Mouse (Mus musculus): ENCODE data around the gene 6430548M08Rik. TPM values are rescaled to one million over a fixed set of nuclear protein-coding genes. Genes with fewer than 3 reads are reported as not detected.
A peak's percentile ranks its signal among the peaks of the same experiment; 100 is the strongest.

Gene 6430548M08Rik
- polyA plus RNA-seq, 1 experiment from 2014 or later, result 17.2 TPM

GRCm38 (mm10) chr8:120111382-120111781 is 2.6 kb upstream of the 6430548M08Rik start:
- no peak for ATAC-seq (ENCODE audit: low FRiP score)
- H3K4me2 ChIP-seq (replicated peaks), result no peak overlapping the region
- H3K36me3 ChIP-seq, result no peaks in the 10 kb centered on the region
- H3K27me3 ChIP-seq, result peaks cover 21% of the 10 kb centered on the region
- H3K4me1 ChIP-seq, result peaks cover 19% of the 10 kb centered on the region
- no peak overlapping the region for H3K4me3 ChIP-seq
- no peak overlapping the region for H3K9ac ChIP-seq
- no peak overlapping the region for H3K27ac ChIP-seq
- no peaks in the 10 kb centered on the region for H3K9me3 ChIP-seq (replicated peaks)
- 72% methylated on average over 4 of the region's 4 CpGs for WGBS

- H3K27me3 ChIP-seq, result peaks cover 30% of the 10 kb centered on the region
- no peak overlapping the region for H3K4me2 ChIP-seq (replicated peaks)
- WGBS, result 81% methylated on average over 5 of the region's 5 CpGs
- no peak for ATAC-seq (ENCODE audit: low FRiP score)
- no peak overlapping the region for H3K27ac ChIP-seq
- peaks cover 19% of the 10 kb centered on the region for H3K4me1 ChIP-seq
- H3K4me3 ChIP-seq, result no peak overlapping the region
- no peak overlapping the region for H3K9ac ChIP-seq
- H3K9me3 ChIP-seq (replicated peaks), result no peaks in the 10 kb centered on the region
- no peaks in the 10 kb centered on the region for H3K36me3 ChIP-seq
Observed at GRCm38 (mm10) chr8:120112535-120112934, 1.4 kb upstream of the 6430548M08Rik start.

GRCm38 (mm10) chr8:120113306-120113705 is 646 bp upstream of the 6430548M08Rik start:
- peak; percentile 29 for ATAC-seq (ENCODE audit: low FRiP score)
- peak overlapping the region; percentile 85 for H3K27ac ChIP-seq

GRCm38 (mm10) chr8:120114315-120114841 is 426 bp downstream of the 6430548M08Rik start:
- Histone ChIP-seq H3K9me3 (replicated peaks) (no peaks in the 10 kb centered on the region), H3K4me2 (replicated peaks) (peak overlapping the region; percentile 71), H3K9ac (peak overlapping the region; percentile 71), H3K27me3 (peaks cover 30% of the 10 kb centered on the region), H3K27ac (peak overlapping the region; percentile 66), H3K36me3 (no peaks in the 10 kb centered on the region), H3K4me3 (peak overlapping the region; percentile 55), H3K4me1 (peaks cover 19% of the 10 kb centered on the region)
- ATAC-seq (ENCODE audit: low FRiP score), result peak; percentile 61
- 1% methylated on average over 46 of the region's 46 CpGs for WGBS

More at GRCm38 (mm10) chr8:120113306-120113705, 646 bp upstream of the 6430548M08Rik start:
- peak overlapping the region; percentile 61 for H3K9ac ChIP-seq
- H3K36me3 ChIP-seq, result no peaks in the 10 kb centered on the region
- H3K4me3 ChIP-seq, result peak overlapping the region; percentile 55
- 4% methylated on average over 10 of the region's 10 CpGs for WGBS
- peaks cover 19% of the 10 kb centered on the region for H3K4me1 ChIP-seq
- H3K27me3 ChIP-seq, result peaks cover 30% of the 10 kb centered on the region
- peak overlapping the region; percentile 69 for H3K4me2 ChIP-seq (replicated peaks)
- no peaks in the 10 kb centered on the region for H3K9me3 ChIP-seq (replicated peaks)

- Histone ChIP-seq H3K4me2 (replicated peaks) (no peak overlapping the region), H3K4me3 (no peak overlapping the region), H3K4me1 (peaks cover 19% of the 10 kb centered on the region), H3K9me3 (replicated peaks) (no peaks in the 10 kb centered on the region), H3K36me3 (no peaks in the 10 kb centered on the region), H3K27me3 (peaks cover 30% of the 10 kb centered on the region), H3K27ac (no peak overlapping the region), H3K9ac (no peak overlapping the region)
- 76% methylated on average over 7 of the region's 7 CpGs for WGBS
- ATAC-seq (ENCODE audit: low FRiP score), result no peak
Observed at GRCm38 (mm10) chr8:120116600-120116999, 2.6 kb downstream of the 6430548M08Rik start.

- Histone ChIP-seq H3K9ac (no peak overlapping the region), H3K36me3 (no peaks in the 10 kb centered on the region), H3K9me3 (replicated peaks) (no peaks in the 10 kb centered on the region), H3K27me3 (peaks cover 30% of the 10 kb centered on the region), H3K27ac (no peak overlapping the region), H3K4me1 (peaks cover 14% of the 10 kb centered on the region), H3K4me3 (no peak overlapping the region), H3K4me2 (replicated peaks) (no peak overlapping the region)
- WGBS, result 90% methylated on average over 9 of the region's 9 CpGs
- no peak for ATAC-seq (ENCODE audit: low FRiP score)
Observed at GRCm38 (mm10) chr8:120118162-120118561, 4.2 kb downstream of the 6430548M08Rik start.

GRCm38 (mm10) chr8:120118847-120119246 is 4.9 kb downstream of the 6430548M08Rik start:
- Histone ChIP-seq H3K27ac (no peak overlapping the region), H3K9me3 (replicated peaks) (no peaks in the 10 kb centered on the region), H3K4me2 (replicated peaks) (no peak overlapping the region), H3K27me3 (peaks cover 30% of the 10 kb centered on the region), H3K4me3 (no peak overlapping the region), H3K9ac (no peak overlapping the region), H3K4me1 (peaks cover 13% of the 10 kb centered on the region), H3K36me3 (no peaks in the 10 kb centered on the region)
- ATAC-seq (ENCODE audit: low FRiP score), result no peak
- WGBS, result 80% methylated on average over 5 of the region's 5 CpGs

GRCm38 (mm10) chr8:120119429-120119828 is 5.5 kb downstream of the 6430548M08Rik start:
- Histone ChIP-seq H3K4me1 (peaks cover 16% of the 10 kb centered on the region), H3K9ac (no peak overlapping the region), H3K36me3 (no peaks in the 10 kb centered on the region), H3K4me3 (no peak overlapping the region), H3K27ac (no peak overlapping the region), H3K4me2 (replicated peaks) (no peak overlapping the region), H3K9me3 (replicated peaks) (no peaks in the 10 kb centered on the region), H3K27me3 (peaks cover 28% of the 10 kb centered on the region)
- 76% methylated on average over 3 of the region's 3 CpGs for WGBS
- ATAC-seq (ENCODE audit: low FRiP score), result no peak

- WGBS, result 87% methylated on average over 6 of the region's 6 CpGs
- H3K27ac ChIP-seq, result no peak overlapping the region
- H3K9ac ChIP-seq, result no peak overlapping the region
- no peaks in the 10 kb centered on the region for H3K9me3 ChIP-seq (replicated peaks)
- H3K36me3 ChIP-seq, result no peaks in the 10 kb centered on the region
- peaks cover 23% of the 10 kb centered on the region for H3K27me3 ChIP-seq
- H3K4me1 ChIP-seq, result peaks cover 16% of the 10 kb centered on the region
- ATAC-seq (ENCODE audit: low FRiP score), result no peak
- no peak overlapping the region for H3K4me3 ChIP-seq
- no peak overlapping the region for H3K4me2 ChIP-seq (replicated peaks)
Observed at GRCm38 (mm10) chr8:120119931-120120330, 6.0 kb downstream of the 6430548M08Rik start.

GRCm38 (mm10) chr8:120120951-120121350 is 7.0 kb downstream of the 6430548M08Rik start:
- H3K9ac ChIP-seq, result no peak overlapping the region
- 72% methylated on average over 5 of the region's 5 CpGs for WGBS

GRCm38 (mm10) chr8:120124261-120124660 is 10.3 kb downstream of the 6430548M08Rik start:
- Histone ChIP-seq H3K4me1 (peaks cover 35% of the 10 kb centered on the region), H3K27ac (no peak overlapping the region), H3K27me3 (0 out of 2 replicates have a peak, but pooled peaks cover 4% of the 10 kb centered on the region), H3K9ac (no peak overlapping the region), H3K36me3 (no peaks in the 10 kb centered on the region), H3K9me3 (replicated peaks) (no peaks in the 10 kb centered on the region), H3K4me2 (replicated peaks) (no peak overlapping the region), H3K4me3 (no peak overlapping the region)
- 55% methylated on average over 6 of the region's 6 CpGs for WGBS
- ATAC-seq (ENCODE audit: low FRiP score), result no peak

More at GRCm38 (mm10) chr8:120120951-120121350, 7.0 kb downstream of the 6430548M08Rik start:
- Histone ChIP-seq H3K36me3 (no peaks in the 10 kb centered on the region), H3K9me3 (replicated peaks) (no peaks in the 10 kb centered on the region), H3K4me3 (no peak overlapping the region), H3K4me2 (replicated peaks) (no peak overlapping the region), H3K27me3 (peaks cover 13% of the 10 kb centered on the region), H3K4me1 (peaks cover 19% of the 10 kb centered on the region), H3K27ac (no peak overlapping the region)
- no peak for ATAC-seq (ENCODE audit: low FRiP score)

GRCm38 (mm10) chr8:120124836-120125389 is 11.0 kb downstream of the 6430548M08Rik start:
- 47% methylated on average over 7 of the region's 7 CpGs for WGBS
- H3K4me3 ChIP-seq, result no peak overlapping the region
- H3K27me3 ChIP-seq, result 0 out of 2 replicates have a peak, but pooled peaks cover 4% of the 10 kb centered on the region
- H3K36me3 ChIP-seq, result no peaks in the 10 kb centered on the region
- no peak overlapping the region for H3K9ac ChIP-seq
- H3K27ac ChIP-seq, result 0 out of 2 replicates have a peak overlapping the region, but pooled peaks have one; percentile 8
- H3K9me3 ChIP-seq (replicated peaks), result no peaks in the 10 kb centered on the region
- ATAC-seq (ENCODE audit: low FRiP score), result no peak
- H3K4me2 ChIP-seq (replicated peaks), result no peak overlapping the region
- H3K4me1 ChIP-seq, result peaks cover 41% of the 10 kb centered on the region
